Mouse (Mus musculus): ENCODE measurements at regions not wholly inside any gene's neighbourhood (a gene's known extent, or its start where the extent isn't known, plus 50 kb on each side); places are given as distances from the start of the nearest gene placed in this dataset.
"Not testable (repeated sequence)": the region's sequence is repeated elsewhere in the genome, so short reads cannot be mapped to it uniquely, and the experiment has no call there.

DNA sequence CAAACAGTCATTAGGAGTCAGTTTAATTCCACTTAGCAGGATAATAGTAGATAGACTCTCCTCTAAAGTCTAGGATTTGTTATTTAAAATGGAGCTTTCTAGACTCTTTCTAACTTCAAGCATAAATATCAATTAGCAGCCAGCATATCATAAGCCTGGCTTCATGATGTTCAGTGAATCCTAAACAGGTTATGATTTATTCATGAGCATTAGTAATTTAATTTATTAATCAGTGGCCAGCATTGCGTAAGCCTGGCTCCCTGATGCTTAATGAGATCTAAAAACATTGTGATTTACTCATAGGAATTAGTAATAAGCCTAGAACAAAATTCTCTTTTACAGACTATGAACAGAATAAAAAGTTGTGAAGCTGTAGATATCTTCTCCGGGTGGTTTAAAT, 64.6 kb upstream of the Rmdn2 start:
- in situ Hi-C loops (cut with MboI, MseI), result no loop called here

GRCm38 (mm10) chr17:79547524-79547923, 64.1 kb upstream of the Rmdn2 start:
- in situ Hi-C loops (cut with MboI, MseI), result no loop called here

- in situ Hi-C loops (cut with MboI, MseI), result not testable (repeated sequence)
Observed at GRCm38 (mm10) chr17:79550409-79550808, 61.3 kb upstream of the Rmdn2 start.

DNA sequence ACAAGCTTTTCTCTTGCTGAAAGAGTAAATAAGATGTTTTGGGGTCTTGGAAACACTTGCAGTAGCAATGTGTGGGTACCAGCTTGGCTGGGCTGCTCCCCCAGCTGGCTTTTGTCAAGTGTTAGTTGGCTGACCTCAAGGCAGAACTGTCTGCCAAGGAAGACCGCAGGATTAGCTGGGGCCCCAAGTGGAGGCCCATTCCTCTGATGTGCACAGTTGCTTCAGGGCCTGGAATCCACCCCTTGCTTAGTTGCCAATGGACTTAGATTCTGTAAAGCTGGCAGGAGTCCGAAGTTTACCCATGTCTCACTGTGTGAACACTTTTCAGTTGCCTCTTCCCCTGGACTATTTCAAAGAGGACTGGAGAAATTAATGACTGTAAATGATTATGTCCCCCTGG, 57.8 kb upstream of the Rmdn2 start:
- in situ Hi-C loops (cut with MboI, MseI), result no loop called here

- in situ Hi-C loops (cut with MboI, MseI), result no loop called here
Observed at GRCm38 (mm10) chr17:79555593-79555992, 56.1 kb upstream of the Rmdn2 start.
